In the genomic region with DNA sequence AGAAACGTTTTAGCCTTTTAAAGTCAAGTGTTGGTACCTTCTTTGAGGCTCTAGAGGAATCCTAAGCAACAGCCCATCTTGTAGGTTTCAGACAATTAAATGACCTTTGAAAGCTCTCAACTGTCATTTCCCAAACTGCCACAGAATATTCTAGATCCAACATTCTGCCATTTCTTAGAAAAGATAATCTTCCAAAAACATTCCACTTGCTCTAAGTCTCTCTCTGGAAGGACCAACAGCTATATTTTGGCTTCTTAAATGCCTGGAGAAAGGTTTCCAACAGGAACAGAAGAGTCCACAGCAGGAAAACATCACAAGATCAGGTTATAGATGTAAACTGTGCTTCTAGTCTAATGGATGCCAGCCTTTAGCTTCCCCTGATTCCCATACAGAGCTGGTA, we compare ENCODE assay signal across 9 mouse cellular contexts. TPM values are rescaled to one million over a fixed set of nuclear protein-coding genes. Genes with fewer than 3 reads are reported as not detected.
DNase-seq lines count a peak whose midpoint lies in the region; ATAC-seq and TF ChIP-seq lines count a peak whose summit lies in the region.
"Had no signal": no experiment of that assay in that cellular context is flagged by ENCODE, and none has a peak within 500 bp of the region (broad histone marks: within the 10 kb centered on the region; RNA-seq: fewer than 3 reads in every experiment).

A gene (minus strand): TSS at position 101 of the 400 bp plus-strand sequence.
A gene (plus strand): TSS at position 162 of the 400 bp plus-strand sequence.

- no peak within 1 kb of the TSS for H3K9ac ChIP-seq in heart, embryonic 15.5 days
- peak within 1 kb of the TSS; percentile 85 for H3K9ac ChIP-seq in hindbrain, embryonic 15.5 days
- H3K9ac ChIP-seq in midbrain, embryonic 11.5 days (ENCODE audit: low read length): no peak within 1 kb of the TSS

- no peak for TF ChIP-seq CTCF in thymus, adult 2 months (IDR thresholded peaks at IDR 0.05; ENCODE audit: borderline replicate concordance, control insufficient read depth, extremely low read depth, insufficient read depth, low read length, poor library complexity)

- no peaks in the 10 kb centered on the region for H3K27me3 ChIP-seq in heart, embryonic 15.5 days
- H3K27me3 ChIP-seq in embryonic facial prominence, embryonic 10.5 days (replicated peaks; ENCODE audit: low read depth, poor library complexity, severe bottlenecking): no peaks in the 10 kb centered on the region
- H3K27me3 ChIP-seq in hindbrain, embryonic 15.5 days: no peaks in the 10 kb centered on the region
- H3K27me3 ChIP-seq in midbrain, embryonic 11.5 days (ENCODE audit: control insufficient read depth, insufficient read depth, low read length): no peaks in the 10 kb centered on the region
- no peaks in the 10 kb centered on the region for H3K27me3 ChIP-seq in thymus, adult 2 months (ENCODE audit: control insufficient read depth, insufficient read depth, low read length)

- peak within 1 kb of the TSS; percentile 85 for H3K4me2 ChIP-seq in heart, embryonic 15.5 days
- H3K4me2 ChIP-seq in hindbrain, embryonic 15.5 days: peak within 1 kb of the TSS; percentile 61
- peak within 1 kb of the TSS; percentile 66 for H3K4me2 ChIP-seq in midbrain, embryonic 11.5 days

- no peaks in the 10 kb centered on the region; the same call in 1 of the 2 replicates for H3K4me1 ChIP-seq in heart, embryonic 15.5 days (replicated peaks)
- peaks cover 11% of the 10 kb centered on the region for H3K4me1 ChIP-seq in embryonic facial prominence, embryonic 10.5 days
- H3K4me1 ChIP-seq in hindbrain, embryonic 15.5 days (replicated peaks): peaks cover 10% of the 10 kb centered on the region
- H3K4me1 ChIP-seq in midbrain, embryonic 11.5 days (ENCODE audit: control insufficient read depth, insufficient read depth, low read length): 0 out of 2 replicates have a peak, but pooled peaks cover 3% of the 10 kb centered on the region
- no peaks in the 10 kb centered on the region for H3K4me1 ChIP-seq in thymus, adult 2 months (replicated peaks; ENCODE audit: control insufficient read depth, insufficient read depth, low read length)

- WGBS in heart, embryonic 15.5 days: 68% methylated on average over 1 of the region's 1 CpGs
- 82% methylated on average over 1 of the region's 1 CpGs for WGBS in embryonic facial prominence, embryonic 10.5 days
- 72% methylated on average over 1 of the region's 1 CpGs for WGBS in hindbrain, embryonic 15.5 days
- WGBS in midbrain, embryonic 11.5 days: 83% methylated on average over 1 of the region's 1 CpGs
- 77% methylated on average over 1 of the region's 1 CpGs for WGBS in thymus, adult 2 months

- TF ChIP-seq POLR2A in thymus, adult 2 months (IDR thresholded peaks at IDR 0.05; ENCODE audit: control insufficient read depth, extremely low read depth, insufficient read depth, low read length, poor library complexity): no peak

- H3K4me3 ChIP-seq in heart, embryonic 15.5 days: peak within 1 kb of the TSS; percentile 94
- H3K4me3 ChIP-seq in embryonic facial prominence, embryonic 10.5 days: peak within 1 kb of the TSS; percentile 75
- peak within 1 kb of the TSS; percentile 87 for H3K4me3 ChIP-seq in hindbrain, embryonic 15.5 days
- no peak within 1 kb of the TSS; the same call in 1 of the 2 replicates for H3K4me3 ChIP-seq in midbrain, embryonic 11.5 days (ENCODE audit: low read depth, low read length)
- no peak within 1 kb of the TSS for H3K4me3 ChIP-seq in thymus, adult 2 months (ENCODE audit: control insufficient read depth, insufficient read depth, low read length)

- ATAC-seq in heart, embryonic 15.5 days (replicated peaks; ENCODE audit: insufficient number of reproducible peaks, insufficient read depth, low FRiP score, low read depth): no peak
- no peak for ATAC-seq in hindbrain, embryonic 15.5 days (ENCODE audit: low FRiP score, low read depth)
- no peak for ATAC-seq in midbrain, embryonic 11.5 days (ENCODE audit: low FRiP score)

- DNase-seq in heart, adult 18-20 months: no peak
- no peak for DNase-seq in embryonic facial prominence, embryonic 10.5 days (ENCODE audit: low spot score)
- DNase-seq in midbrain, embryonic 11.5 days (ENCODE audit: low spot score, missing footprints): no peak
- no peak for DNase-seq in thymus, adult 2 months
- no peak for DNase-seq in retina, embryonic 14.5 days (ENCODE audit: low spot score)
- no peak for DNase-seq in right cerebral cortex, postnatal 4 days

- no peaks in the 10 kb centered on the region for H3K36me3 ChIP-seq in heart, embryonic 15.5 days
- peaks cover under 1% of the 10 kb centered on the region; the same call in 1 of the 2 replicates for H3K36me3 ChIP-seq in embryonic facial prominence, embryonic 10.5 days (replicated peaks)
- H3K36me3 ChIP-seq in hindbrain, embryonic 15.5 days: no peaks in the 10 kb centered on the region
- no peaks in the 10 kb centered on the region for H3K36me3 ChIP-seq in midbrain, embryonic 11.5 days (ENCODE audit: control insufficient read depth, insufficient read depth, low read length)
- no peaks in the 10 kb centered on the region for H3K36me3 ChIP-seq in thymus, adult 2 months (ENCODE audit: control insufficient read depth, insufficient read depth, low read length)

- H3K9me3 ChIP-seq in heart, embryonic 15.5 days (replicated peaks): no peaks in the 10 kb centered on the region
- H3K9me3 ChIP-seq in embryonic facial prominence, embryonic 10.5 days: no peaks in the 10 kb centered on the region
- no peaks in the 10 kb centered on the region for H3K9me3 ChIP-seq in hindbrain, embryonic 15.5 days
- H3K9me3 ChIP-seq in midbrain, embryonic 11.5 days (ENCODE audit: control insufficient read depth, low read length): no peaks in the 10 kb centered on the region

- H3K27ac ChIP-seq in heart, embryonic 15.5 days: no peak within 1 kb of the TSS
- H3K27ac ChIP-seq in embryonic facial prominence, embryonic 10.5 days (replicated peaks): no peak within 1 kb of the TSS
- no peak within 1 kb of the TSS for H3K27ac ChIP-seq in hindbrain, embryonic 15.5 days (replicated peaks)
- H3K27ac ChIP-seq in midbrain, embryonic 11.5 days (ENCODE audit: low read depth, low read length): no peak within 1 kb of the TSS
- H3K27ac ChIP-seq in thymus, adult 2 months (ENCODE audit: control insufficient read depth, insufficient read depth, low read length): no peak within 1 kb of the TSS

RNA-seq across cellular contexts. Expression of the first gene that starts in this region (rescaled TPM):
- 5.9 and 8.7 TPM in 2 replicates for polyA plus RNA-seq in heart, embryonic 15.5 days (2015; fragmentation: Nextera tagmentation; extraction: Ambion mirVana)
- 1 to 10 TPM; 7.0 to 7.1 TPM for total RNA-seq in heart, adult 18-20 months (2021)
- polyA plus RNA-seq in embryonic facial prominence, embryonic 10.5 days (2016; fragmentation: Nextera tagmentation; extraction: Ambion mirVana): 8.6 and 9.8 TPM in 2 replicates
- 13.7 and 14.3 TPM in 2 replicates for polyA plus RNA-seq in hindbrain, embryonic 15.5 days (2015; fragmentation: Nextera tagmentation; extraction: Ambion mirVana)
- polyA plus RNA-seq in midbrain, embryonic 11.5 days (2014; fragmentation: Nextera tagmentation; extraction: Ambion mirVana): 13.7 and 15.4 TPM in 2 replicates
- polyA plus RNA-seq in thymus, adult 2 months (2012; rRNA removed): 8.0 and 10.0 TPM in 2 replicates

RNA-seq across cellular contexts. Expression of the second gene that starts in this region (rescaled TPM):
- not detected in 2 replicates for polyA plus RNA-seq in heart, embryonic 15.5 days (2015; fragmentation: Nextera tagmentation; extraction: Ambion mirVana)
- not detected for total RNA-seq in heart, adult 18-20 months (2021)
- not detected in 2 replicates for polyA plus RNA-seq in embryonic facial prominence, embryonic 10.5 days (2016; fragmentation: Nextera tagmentation; extraction: Ambion mirVana)
- polyA plus RNA-seq in hindbrain, embryonic 15.5 days (2015; fragmentation: Nextera tagmentation; extraction: Ambion mirVana): 0.26 TPM in 1 of 2 replicates, not detected in the other
- polyA plus RNA-seq in midbrain, embryonic 11.5 days (2014; fragmentation: Nextera tagmentation; extraction: Ambion mirVana): not detected in 2 replicates
- not detected in 2 replicates for polyA plus RNA-seq in thymus, adult 2 months (2012; rRNA removed)
- polyA plus RNA-seq: spleen, adult 2 months had no signal

Comparison
In these comparisons a context has a peak if more than half of its experiments do, and no peak if none do; other contexts are left out.
1. H3K4me3 ChIP-seq: peak in heart, embryonic 15.5 days (single experiment), embryonic facial prominence, embryonic 10.5 days (single experiment) and hindbrain, embryonic 15.5 days (single experiment); none in midbrain, embryonic 11.5 days (single experiment) and thymus, adult 2 months (single experiment).
2. Peak in every context shown above with its lines, with median percentiles within 50 percentile points of each other: H3K4me2 ChIP-seq.